10 mouse cellular contexts compared by ENCODE assay signal in genomic region chr7:105784556-105784955, GRCm38 (mm10). TPM values are rescaled to one million over a fixed set of nuclear protein-coding genes. Genes with fewer than 3 reads are reported as not detected.
DNase-seq lines count a peak whose midpoint lies in the region; ATAC-seq and TF ChIP-seq lines count a peak whose summit lies in the region.
"Had no signal": no experiment of that assay in that cellular context is flagged by ENCODE, and none has a peak within 500 bp of the region (broad histone marks: within the 10 kb centered on the region; RNA-seq: fewer than 3 reads in every experiment).

No protein-coding gene starts in this region.

- ATAC-seq in lung, postnatal 0 days, result no peak
- no peak for ATAC-seq in limb, embryonic 11.5 days (ENCODE audit: insufficient number of reproducible peaks, low FRiP score, low TSS enrichment, low read depth)
- ATAC-seq in stomach, embryonic 16.5 days (ENCODE audit: insufficient read depth, low FRiP score), result no peak
- ATAC-seq: liver, embryonic 12.5 days had no signal

- H3K36me3 ChIP-seq in lung, postnatal 0 days (ENCODE audit: insufficient read depth, low read length), result no peaks in the 10 kb centered on the region
- H3K36me3 ChIP-seq in limb, embryonic 11.5 days (ENCODE audit: control insufficient read depth, insufficient read depth, low read length), result no peaks in the 10 kb centered on the region; the same call in 1 of the 2 replicates
- no peaks in the 10 kb centered on the region for H3K36me3 ChIP-seq in stomach, embryonic 16.5 days (ENCODE audit: control insufficient read depth, insufficient read depth, low read length)
- H3K36me3 ChIP-seq: liver, embryonic 12.5 days had no signal

- no peak overlapping the region for H3K9ac ChIP-seq in lung, postnatal 0 days (replicated peaks; ENCODE audit: low read depth)
- no peak overlapping the region for H3K9ac ChIP-seq in limb, embryonic 11.5 days (ENCODE audit: low read length)
- H3K9ac ChIP-seq in stomach, embryonic 16.5 days (ENCODE audit: low read length), result no peak overlapping the region
- H3K9ac ChIP-seq: liver, embryonic 12.5 days had no signal

- H3K27ac ChIP-seq in lung, postnatal 0 days (ENCODE audit: low read length), result 0 out of 2 replicates have a peak overlapping the region, but pooled peaks have one; percentile 1
- H3K27ac ChIP-seq in limb, embryonic 11.5 days (replicated peaks; ENCODE audit: low read depth, low read length), result no peak overlapping the region
- H3K27ac ChIP-seq in stomach, embryonic 16.5 days (ENCODE audit: low read length), result no peak overlapping the region
- H3K27ac ChIP-seq: liver, embryonic 12.5 days had no signal

- TF ChIP-seq CTCF in lung, postnatal 0 days (IDR thresholded peaks at IDR 0.05), result no peak

- H3K27me3 ChIP-seq in lung, postnatal 0 days (replicated peaks; ENCODE audit: insufficient read depth, low read length), result no peaks in the 10 kb centered on the region
- H3K27me3 ChIP-seq in limb, embryonic 11.5 days (ENCODE audit: control insufficient read depth, insufficient read depth, low read length), result no peaks in the 10 kb centered on the region
- peaks cover 4% of the 10 kb centered on the region; the same call in 1 of the 2 replicates for H3K27me3 ChIP-seq in stomach, embryonic 16.5 days (ENCODE audit: control insufficient read depth, insufficient read depth, low read length)

- H3K4me3 ChIP-seq in lung, postnatal 0 days (ENCODE audit: low read depth, low read length), result no peak overlapping the region
- H3K4me3 ChIP-seq in limb, embryonic 11.5 days (ENCODE audit: low read depth, low read length), result peak overlapping the region; percentile 7; the same call in 1 of the 2 replicates
- H3K4me3 ChIP-seq in stomach, embryonic 16.5 days (replicated peaks; ENCODE audit: low read length), result no peak overlapping the region
- H3K4me3 ChIP-seq: liver, embryonic 12.5 days; myocyte had no signal

- TF ChIP-seq EP300 in lung, postnatal 0 days (IDR thresholded peaks at IDR 0.05), result no peak

- H3K4me2 ChIP-seq in lung, postnatal 0 days (replicated peaks; ENCODE audit: low read depth, low read length), result no peak overlapping the region
- peak overlapping the region; percentile 15; the same call in 1 of the 2 replicates for H3K4me2 ChIP-seq in limb, embryonic 11.5 days (ENCODE audit: low read depth, severe bottlenecking)
- H3K4me2 ChIP-seq in stomach, embryonic 16.5 days (ENCODE audit: low read depth, low read length), result peak overlapping the region; percentile 16; the same call in 1 of the 2 replicates
- H3K4me2 ChIP-seq: liver, embryonic 12.5 days had no signal

- 0 out of 2 replicates have a peak, but pooled peaks cover 5% of the 10 kb centered on the region for H3K4me1 ChIP-seq in lung, postnatal 0 days (ENCODE audit: insufficient read depth, low read depth, low read length)
- peaks cover 20% of the 10 kb centered on the region for H3K4me1 ChIP-seq in limb, embryonic 11.5 days (ENCODE audit: control insufficient read depth, insufficient read depth, low read length)
- H3K4me1 ChIP-seq in stomach, embryonic 16.5 days (ENCODE audit: control insufficient read depth, insufficient read depth, low read length), result peaks cover 23% of the 10 kb centered on the region

- peak; percentile 86 for DNase-seq in heart, adult 11 months
- DNase-seq in heart, adult 9 months (ENCODE audit: low spot score in 2 of 2), result no peak
- peak; percentile 29 for DNase-seq in lung, postnatal 0 days (ENCODE audit: low spot score)
- DNase-seq in lung, postnatal 25 days (ENCODE audit: low spot score), result no peak
- DNase-seq in limb, embryonic 11.5 days (ENCODE audit: low spot score), result peak; percentile 20
- DNase-seq in adrenal gland, adult 8-10 months, result no peak
- no peak for DNase-seq in spleen, postnatal 10 days (ENCODE audit: low spot score in 2 of 2)

- H3K9me3 ChIP-seq in lung, postnatal 0 days (ENCODE audit: low read length), result no peaks in the 10 kb centered on the region
- no peaks in the 10 kb centered on the region for H3K9me3 ChIP-seq in limb, embryonic 11.5 days (ENCODE audit: control insufficient read depth, low read length)
- H3K9me3 ChIP-seq in stomach, embryonic 16.5 days (replicated peaks; ENCODE audit: control insufficient read depth, low read length), result no peaks in the 10 kb centered on the region
- H3K9me3 ChIP-seq: liver, embryonic 12.5 days had no signal

- WGBS in lung, postnatal 0 days, result 33% methylated on average over 4 of the region's 4 CpGs
- WGBS in limb, embryonic 11.5 days, result 45% methylated on average over 4 of the region's 4 CpGs
- WGBS in stomach, embryonic 16.5 days, result 22% methylated on average over 4 of the region's 4 CpGs

RNA-seq across cellular contexts. Expression of gene Dchs1, which starts 2.9 kb away (rescaled TPM):
- polyA plus RNA-seq in lung, postnatal 0 days (2015; fragmentation: Nextera tagmentation; extraction: Ambion mirVana), result 3.0 and 3.4 TPM in 2 replicates
- 22.8 and 25.5 TPM in 2 replicates for polyA plus RNA-seq in limb, embryonic 11.5 days (2014; fragmentation: Nextera tagmentation; extraction: Ambion mirVana)
- 7.4 and 7.7 TPM in 2 replicates for polyA plus RNA-seq in stomach, embryonic 16.5 days (2015; fragmentation: Nextera tagmentation; extraction: Ambion mirVana)
- 1 to 10 TPM; 7.4 to 9.8 (median 8.7) TPM for total RNA-seq in adrenal gland, adult 8-10 months (2022)

RNA-seq across cellular contexts. Expression of gene Mrpl17, which starts 26.3 kb away (rescaled TPM):
- 257 and 270 TPM in 2 replicates for polyA plus RNA-seq in lung, postnatal 0 days (2015; fragmentation: Nextera tagmentation; extraction: Ambion mirVana)
- 319 and 328 TPM in 2 replicates for polyA plus RNA-seq in limb, embryonic 11.5 days (2014; fragmentation: Nextera tagmentation; extraction: Ambion mirVana)
- 343 and 350 TPM in 2 replicates for polyA plus RNA-seq in stomach, embryonic 16.5 days (2015; fragmentation: Nextera tagmentation; extraction: Ambion mirVana)
- total RNA-seq in adrenal gland, adult 8-10 months (2022), result 100 to 1,000 TPM; 157 to 184 (median 171) TPM

RNA-seq across cellular contexts. Expression of gene Tpp1, which starts 32.5 kb away (rescaled TPM):
- 107 and 110 TPM in 2 replicates for polyA plus RNA-seq in lung, postnatal 0 days (2015; fragmentation: Nextera tagmentation; extraction: Ambion mirVana)
- polyA plus RNA-seq in limb, embryonic 11.5 days (2014; fragmentation: Nextera tagmentation; extraction: Ambion mirVana), result 35.9 and 41.7 TPM in 2 replicates
- polyA plus RNA-seq in stomach, embryonic 16.5 days (2015; fragmentation: Nextera tagmentation; extraction: Ambion mirVana), result 77.3 and 82.8 TPM in 2 replicates
- 100 to 1,000 TPM; 121 to 139 (median 132) TPM for total RNA-seq in adrenal gland, adult 8-10 months (2022)

RNA-seq across cellular contexts. Expression of gene Taf10, which starts 40.4 kb away (rescaled TPM):
- 111 and 121 TPM in 2 replicates for polyA plus RNA-seq in lung, postnatal 0 days (2015; fragmentation: Nextera tagmentation; extraction: Ambion mirVana)
- polyA plus RNA-seq in limb, embryonic 11.5 days (2014; fragmentation: Nextera tagmentation; extraction: Ambion mirVana), result 166 and 179 TPM in 2 replicates
- polyA plus RNA-seq in stomach, embryonic 16.5 days (2015; fragmentation: Nextera tagmentation; extraction: Ambion mirVana), result 72.5 and 73.2 TPM in 2 replicates
- total RNA-seq in adrenal gland, adult 8-10 months (2022), result 100 to 1,000 TPM; 198 to 224 (median 207) TPM

RNA-seq across cellular contexts. Expression of gene Rrp8, which starts 47.4 kb away (rescaled TPM):
- 19.0 and 19.3 TPM in 2 replicates for polyA plus RNA-seq in lung, postnatal 0 days (2015; fragmentation: Nextera tagmentation; extraction: Ambion mirVana)
- 48.4 and 50.6 TPM in 2 replicates for polyA plus RNA-seq in limb, embryonic 11.5 days (2014; fragmentation: Nextera tagmentation; extraction: Ambion mirVana)
- 33.4 and 35.7 TPM in 2 replicates for polyA plus RNA-seq in stomach, embryonic 16.5 days (2015; fragmentation: Nextera tagmentation; extraction: Ambion mirVana)
- total RNA-seq in adrenal gland, adult 8-10 months (2022), result 10 to 100 TPM; 18.3 to 29.6 (median 22.0) TPM

Comparison
In these comparisons a context has a peak if more than half of its experiments do, and no peak if none do; other contexts are left out.
1. DNase-seq: peak in heart, adult 11 months (single experiment), lung, postnatal 0 days (single experiment) and limb, embryonic 11.5 days (single experiment); none in heart, adult 9 months (0 of 2), lung, postnatal 25 days (single experiment), adrenal gland, adult 8-10 months (single experiment) and spleen, postnatal 10 days (0 of 2).